Comparison of ENCODE assay signal across 10 mouse cellular contexts in genomic region chr2:73285630-73286029, GRCm38 (mm10). TPM values are rescaled to one million over a fixed set of nuclear protein-coding genes. Genes with fewer than 3 reads are reported as not detected.
A peak's percentile ranks its signal among the peaks of the same experiment; 100 is the strongest.
DNase-seq lines count a peak whose midpoint lies in the region; ATAC-seq and TF ChIP-seq lines count a peak whose summit lies in the region.
"Had no signal": no experiment of that assay in that cellular context is flagged by ENCODE, and none has a peak within 500 bp of the region (broad histone marks: within the 10 kb centered on the region; RNA-seq: fewer than 3 reads in every experiment).

No protein-coding gene starts in this region.

- TF ChIP-seq CTCF in lung, embryonic 14.5 days (IDR thresholded peaks at IDR 0.05; ENCODE audit: low read depth), result peak; percentile 63

- H3K4me2 ChIP-seq in forebrain, embryonic 14.5 days (ENCODE audit: low read length), result no peak overlapping the region
- no peak overlapping the region for H3K4me2 ChIP-seq in forebrain, embryonic 15.5 days (replicated peaks)
- H3K4me2 ChIP-seq in lung, embryonic 14.5 days, result no peak overlapping the region
- H3K4me2 ChIP-seq: forebrain, embryonic 12.5 days; hindbrain, embryonic 15.5 days had no signal

- ATAC-seq in forebrain, embryonic 14.5 days, result no peak
- ATAC-seq in forebrain, embryonic 15.5 days (replicated peaks), result no peak
- no peak for ATAC-seq in lung, embryonic 14.5 days (ENCODE audit: insufficient read depth)

- 7% methylated on average over 2 of the region's 2 CpGs for WGBS in forebrain, embryonic 14.5 days
- 6% methylated on average over 2 of the region's 2 CpGs for WGBS in forebrain, embryonic 15.5 days
- 12% methylated on average over 2 of the region's 2 CpGs for WGBS in lung, embryonic 14.5 days

- H3K9ac ChIP-seq in forebrain, embryonic 14.5 days (ENCODE audit: low read length), result no peak overlapping the region
- no peak overlapping the region for H3K9ac ChIP-seq in forebrain, embryonic 15.5 days (replicated peaks)
- no peak overlapping the region for H3K9ac ChIP-seq in lung, embryonic 14.5 days
- H3K9ac ChIP-seq: forebrain, embryonic 12.5 days; hindbrain, embryonic 15.5 days had no signal

- peaks cover 12% of the 10 kb centered on the region for H3K27me3 ChIP-seq in forebrain, embryonic 14.5 days (replicated peaks; ENCODE audit: control insufficient read depth, insufficient read depth, low read length)
- peaks cover 12% of the 10 kb centered on the region; the same call in 1 of the 2 replicates for H3K27me3 ChIP-seq in forebrain, embryonic 15.5 days
- peaks cover 16% of the 10 kb centered on the region for H3K27me3 ChIP-seq in lung, embryonic 14.5 days (ENCODE audit: insufficient read depth, low read length)

- peaks cover 11% of the 10 kb centered on the region; the same call in 1 of the 2 replicates for H3K36me3 ChIP-seq in forebrain, embryonic 14.5 days (ENCODE audit: control insufficient read depth, insufficient read depth, low read length)
- H3K36me3 ChIP-seq in forebrain, embryonic 15.5 days, result 0 out of 2 replicates have a peak, but pooled peaks cover 3% of the 10 kb centered on the region
- peaks cover 20% of the 10 kb centered on the region for H3K36me3 ChIP-seq in lung, embryonic 14.5 days (ENCODE audit: insufficient read depth)

- peak; percentile 85 for DNase-seq in forebrain, embryonic 14.5 days (ENCODE audit: low spot score)
- peak; percentile 83 for DNase-seq in lung, embryonic 14.5 days
- no peak for DNase-seq in lung, postnatal 14 days
- peak; percentile 68 for DNase-seq in R1 (ENCODE audit: low read depth, low spot score)
- peak; percentile 63 for DNase-seq in mesoderm, embryonic 11.5 days (ENCODE audit: low read depth, low spot score)
- DNase-seq in right cerebral cortex, adult 2 months (ENCODE audit: low spot score in 2 of 2), result no peak
- DNase-seq in layer of hippocampus, postnatal 25 days (ENCODE audit: extremely low spot score in 1 of 2, low spot score in 1 of 2), result no peak

- no peak overlapping the region for H3K27ac ChIP-seq in forebrain, embryonic 14.5 days (ENCODE audit: low read depth, low read length)
- no peak overlapping the region for H3K27ac ChIP-seq in forebrain, embryonic 15.5 days (replicated peaks)
- no peak overlapping the region for H3K27ac ChIP-seq in lung, embryonic 14.5 days (ENCODE audit: low read depth)
- H3K27ac ChIP-seq: forebrain, embryonic 12.5 days; hindbrain, embryonic 15.5 days had no signal

- peaks cover 5% of the 10 kb centered on the region; the same call in 1 of the 2 replicates for H3K4me1 ChIP-seq in forebrain, embryonic 14.5 days (ENCODE audit: control insufficient read depth, insufficient read depth, low read length)
- peaks cover 9% of the 10 kb centered on the region for H3K4me1 ChIP-seq in forebrain, embryonic 15.5 days
- H3K4me1 ChIP-seq in lung, embryonic 14.5 days (ENCODE audit: insufficient read depth), result no peaks in the 10 kb centered on the region
- H3K4me1 ChIP-seq: hindbrain, embryonic 15.5 days had no signal

- no peak overlapping the region for H3K4me3 ChIP-seq in forebrain, embryonic 14.5 days (ENCODE audit: low read depth, low read length)
- no peak overlapping the region for H3K4me3 ChIP-seq in forebrain, embryonic 15.5 days
- H3K4me3 ChIP-seq in lung, embryonic 14.5 days (ENCODE audit: low read depth, low read length), result no peak overlapping the region
- H3K4me3 ChIP-seq: forebrain, embryonic 12.5 days; hindbrain, embryonic 15.5 days had no signal

- no peaks in the 10 kb centered on the region for H3K9me3 ChIP-seq in forebrain, embryonic 14.5 days (replicated peaks; ENCODE audit: control insufficient read depth, low read length)
- no peaks in the 10 kb centered on the region for H3K9me3 ChIP-seq in forebrain, embryonic 15.5 days
- no peaks in the 10 kb centered on the region for H3K9me3 ChIP-seq in lung, embryonic 14.5 days (ENCODE audit: low read depth, low read length)
- H3K9me3 ChIP-seq: forebrain, embryonic 12.5 days; hindbrain, embryonic 15.5 days had no signal

RNA-seq across cellular contexts. Expression of gene Sp9, which starts 13.9 kb away (rescaled TPM):
- 10.9 and 12.2 TPM in 2 replicates for polyA plus RNA-seq in forebrain, embryonic 14.5 days (2014; fragmentation: Nextera tagmentation; extraction: Ambion mirVana)
- 12.4 and 13.5 TPM in 2 replicates for polyA plus RNA-seq in forebrain, embryonic 15.5 days (2015; fragmentation: Nextera tagmentation; extraction: Ambion mirVana)
- polyA plus RNA-seq in lung, embryonic 14.5 days (2014; fragmentation: Nextera tagmentation; extraction: Ambion mirVana), result not detected in 2 replicates
- total RNA-seq in layer of hippocampus, postnatal 25 days (2021), result 1 to 10 TPM; 2.9 to 3.6 TPM

RNA-seq across cellular contexts. Expression of gene Scrn3, which starts 26.8 kb away (rescaled TPM):
- 6.2 and 7.2 TPM in 2 replicates for polyA plus RNA-seq in forebrain, embryonic 14.5 days (2014; fragmentation: Nextera tagmentation; extraction: Ambion mirVana)
- 8.5 and 9.3 TPM in 2 replicates for polyA plus RNA-seq in forebrain, embryonic 15.5 days (2015; fragmentation: Nextera tagmentation; extraction: Ambion mirVana)
- polyA plus RNA-seq in lung, embryonic 14.5 days (2014; fragmentation: Nextera tagmentation; extraction: Ambion mirVana), result 15.0 and 15.9 TPM in 2 replicates
- total RNA-seq in layer of hippocampus, postnatal 25 days (2021), result 10 to 100 TPM; 17.3 to 27.5 TPM

RNA-seq across cellular contexts. Expression of gene Cir1, which starts 26.9 kb away (rescaled TPM):
- 23.4 and 25.9 TPM in 2 replicates for polyA plus RNA-seq in forebrain, embryonic 14.5 days (2014; fragmentation: Nextera tagmentation; extraction: Ambion mirVana)
- 28.5 and 30.5 TPM in 2 replicates for polyA plus RNA-seq in forebrain, embryonic 15.5 days (2015; fragmentation: Nextera tagmentation; extraction: Ambion mirVana)
- polyA plus RNA-seq in lung, embryonic 14.5 days (2014; fragmentation: Nextera tagmentation; extraction: Ambion mirVana), result 20.9 and 23.8 TPM in 2 replicates
- total RNA-seq in layer of hippocampus, postnatal 25 days (2021), result 10 to 100 TPM; 27.0 to 29.3 TPM

Comparison
In these comparisons a context has a peak if more than half of its experiments do, and no peak if none do; other contexts are left out.
1. DNase-seq: peak in forebrain, embryonic 14.5 days (single experiment), lung, embryonic 14.5 days (single experiment), R1 (single experiment) and mesoderm, embryonic 11.5 days (single experiment); none in lung, postnatal 14 days (single experiment), right cerebral cortex, adult 2 months (0 of 2) and layer of hippocampus, postnatal 25 days (0 of 2).
2. RNA of gene Sp9, which starts 13.9 kb away (polyA plus RNA-seq): 12.4 to 13.5 TPM in forebrain, embryonic 15.5 days and 10.9 to 12.2 TPM in forebrain, embryonic 14.5 days; not detected in lung, embryonic 14.5 days; every median in the first group is over 10 times any median in the second.